Mouse (Mus musculus) kidney, adult 2 months (tissue): ENCODE data around the gene Gm17622.

Source experiments
- CTCF ChIP-seq: fragments of 200-500 bp; conservative IDR thresholded peaks from 2 replicates; pipeline ENCODE4 v1.5.1; 2011; ENCODE audit warnings: low read depth, mild to moderate bottlenecking, control low read depth, low read length, moderate library complexity, mixed read lengths; ENCODE audit not compliant: insufficient read depth, insufficient read length
- POLR2A ChIP-seq: fragments of 200-500 bp; IDR thresholded peaks from one replicate; pipeline ENCODE4 v1.6.1; 2011; ENCODE audit warnings: low read depth, low read length, control low read depth

GRCm38 (mm10) chr13:96465315-96465714 is 25.2 kb upstream of the Gm17622 start:
- TF ChIP-seq POLR2A (no peak), CTCF (no peak)
